Mouse (Mus musculus): ENCODE results near the gene Fbxo39. TPM values are rescaled to one million over a fixed set of nuclear protein-coding genes. Genes with fewer than 3 reads are reported as not detected.

Fbxo39 gene
- total and polyA plus RNA-seq, 2 experiments from 2014 or later, result not detected

GRCm38 (mm10) chr11:72273341-72273740 is 40.9 kb upstream of the Fbxo39 start:
- no peak for DNase-seq (ENCODE audit: low spot score)
- WGBS, result 77% methylated on average over 3 of the region's 3 CpGs
- ATAC-seq (ENCODE audit: low FRiP score), result no peak
- H3K27me3 ChIP-seq (ENCODE audit: insufficient read depth, low read length), result no peaks in the 10 kb centered on the region
- no peaks in the 10 kb centered on the region for H3K4me1 ChIP-seq (ENCODE audit: insufficient read depth, low read length)
- H3K4me3 ChIP-seq (ENCODE audit: low read depth, low read length), result no peak overlapping the region
- TF ChIP-seq CTCF (IDR thresholded peaks at IDR 0.05), result no peak
- H3K9me3 ChIP-seq (ENCODE audit: low read length), result no peaks in the 10 kb centered on the region
- no peak overlapping the region for H3K9ac ChIP-seq (replicated peaks; ENCODE audit: low read length, poor library complexity, severe bottlenecking)
- no peak overlapping the region for H3K27ac ChIP-seq (ENCODE audit: low read depth, low read length)
- H3K36me3 ChIP-seq (ENCODE audit: insufficient read depth, low read length), result no peaks in the 10 kb centered on the region
- H3K4me2 ChIP-seq (ENCODE audit: low read depth, low read length, poor library complexity, severe bottlenecking), result no peak overlapping the region

- H3K4me3 ChIP-seq (ENCODE audit: low read depth, low read length), result no peak overlapping the region
- H3K9ac ChIP-seq (replicated peaks; ENCODE audit: low read length, poor library complexity, severe bottlenecking), result no peak overlapping the region
- TF ChIP-seq CTCF (IDR thresholded peaks at IDR 0.05), result no peak
- H3K27me3 ChIP-seq (ENCODE audit: insufficient read depth, low read length), result no peaks in the 10 kb centered on the region
- 84% methylated on average over 5 of the region's 5 CpGs for WGBS
- H3K27ac ChIP-seq (ENCODE audit: low read depth, low read length), result no peak overlapping the region
- no peak overlapping the region for H3K4me2 ChIP-seq (ENCODE audit: low read depth, low read length, poor library complexity, severe bottlenecking)
- no peaks in the 10 kb centered on the region for H3K36me3 ChIP-seq (ENCODE audit: insufficient read depth, low read length)
- H3K9me3 ChIP-seq (ENCODE audit: low read length), result no peaks in the 10 kb centered on the region
- H3K4me1 ChIP-seq (ENCODE audit: insufficient read depth, low read length), result no peaks in the 10 kb centered on the region
- DNase-seq (ENCODE audit: low spot score) (no peak), ATAC-seq (ENCODE audit: low FRiP score) (no peak)
Observed at GRCm38 (mm10) chr11:72281143-72281851, 32.9 kb upstream of the Fbxo39 start.

- ATAC-seq (ENCODE audit: low FRiP score) (no peak), DNase-seq (ENCODE audit: low spot score) (no peak)
- Histone ChIP-seq H3K9me3 (ENCODE audit: low read length) (no peaks in the 10 kb centered on the region), H3K9ac (replicated peaks; ENCODE audit: low read length, poor library complexity, severe bottlenecking) (no peak overlapping the region), H3K27me3 (ENCODE audit: insufficient read depth, low read length) (no peaks in the 10 kb centered on the region), H3K4me1 (ENCODE audit: insufficient read depth, low read length) (no peaks in the 10 kb centered on the region), H3K36me3 (ENCODE audit: insufficient read depth, low read length) (no peaks in the 10 kb centered on the region), H3K4me2 (ENCODE audit: low read depth, low read length, poor library complexity, severe bottlenecking) (no peak overlapping the region), H3K27ac (ENCODE audit: low read depth, low read length) (no peak overlapping the region), H3K4me3 (ENCODE audit: low read depth, low read length) (no peak overlapping the region)
- no peak for TF ChIP-seq CTCF (IDR thresholded peaks at IDR 0.05)
- 69% methylated on average over 5 of the region's 5 CpGs for WGBS
Observed at GRCm38 (mm10) chr11:72281852-72282400, 32.3 kb upstream of the Fbxo39 start.

GRCm38 (mm10) chr11:72283486-72284224 is 30.6 kb upstream of the Fbxo39 start:
- Histone ChIP-seq H3K36me3 (ENCODE audit: insufficient read depth, low read length) (no peaks in the 10 kb centered on the region), H3K4me3 (ENCODE audit: low read depth, low read length) (no peak overlapping the region), H3K9ac (replicated peaks; ENCODE audit: low read length, poor library complexity, severe bottlenecking) (no peak overlapping the region), H3K4me1 (ENCODE audit: insufficient read depth, low read length) (no peaks in the 10 kb centered on the region), H3K4me2 (ENCODE audit: low read depth, low read length, poor library complexity, severe bottlenecking) (no peak overlapping the region), H3K27ac (ENCODE audit: low read depth, low read length) (no peak overlapping the region), H3K9me3 (ENCODE audit: low read length) (no peaks in the 10 kb centered on the region), H3K27me3 (ENCODE audit: insufficient read depth, low read length) (no peaks in the 10 kb centered on the region)
- TF ChIP-seq CTCF (IDR thresholded peaks at IDR 0.05), result no peak
- 88% methylated on average over 16 of the region's 16 CpGs for whole genome bisulfite sequencing
- DNase-seq (ENCODE audit: low spot score) (no peak), ATAC-seq (ENCODE audit: low FRiP score) (no peak)

- ATAC-seq (ENCODE audit: low FRiP score) (no peak), DNase-seq (ENCODE audit: low spot score) (no peak)
- Histone ChIP-seq H3K4me1 (ENCODE audit: insufficient read depth, low read length) (no peaks in the 10 kb centered on the region), H3K27me3 (ENCODE audit: insufficient read depth, low read length) (no peaks in the 10 kb centered on the region), H3K9ac (replicated peaks; ENCODE audit: low read length, poor library complexity, severe bottlenecking) (no peak overlapping the region), H3K9me3 (ENCODE audit: low read length) (no peaks in the 10 kb centered on the region), H3K36me3 (ENCODE audit: insufficient read depth, low read length) (no peaks in the 10 kb centered on the region), H3K4me2 (ENCODE audit: low read depth, low read length, poor library complexity, severe bottlenecking) (no peak overlapping the region), H3K27ac (ENCODE audit: low read depth, low read length) (no peak overlapping the region), H3K4me3 (ENCODE audit: low read depth, low read length) (no peak overlapping the region)
- TF ChIP-seq CTCF (IDR thresholded peaks at IDR 0.05), result no peak
- WGBS, result 84% methylated on average over 14 of the region's 14 CpGs
Observed at GRCm38 (mm10) chr11:72284532-72285182, 29.6 kb upstream of the Fbxo39 start.

Measured in midbrain, postnatal 0 days (tissue).